Mouse (Mus musculus): ENCODE data around the gene Fry. TPM values are rescaled to one million over a fixed set of nuclear protein-coding genes. Genes with fewer than 3 reads are reported as not detected.

Gene Fry
- total RNA-seq (2023; ENCODE audit: inconsistent age): 74.8 to 105 TPM (median 96.2 TPM) in 4 replicates

DNA sequence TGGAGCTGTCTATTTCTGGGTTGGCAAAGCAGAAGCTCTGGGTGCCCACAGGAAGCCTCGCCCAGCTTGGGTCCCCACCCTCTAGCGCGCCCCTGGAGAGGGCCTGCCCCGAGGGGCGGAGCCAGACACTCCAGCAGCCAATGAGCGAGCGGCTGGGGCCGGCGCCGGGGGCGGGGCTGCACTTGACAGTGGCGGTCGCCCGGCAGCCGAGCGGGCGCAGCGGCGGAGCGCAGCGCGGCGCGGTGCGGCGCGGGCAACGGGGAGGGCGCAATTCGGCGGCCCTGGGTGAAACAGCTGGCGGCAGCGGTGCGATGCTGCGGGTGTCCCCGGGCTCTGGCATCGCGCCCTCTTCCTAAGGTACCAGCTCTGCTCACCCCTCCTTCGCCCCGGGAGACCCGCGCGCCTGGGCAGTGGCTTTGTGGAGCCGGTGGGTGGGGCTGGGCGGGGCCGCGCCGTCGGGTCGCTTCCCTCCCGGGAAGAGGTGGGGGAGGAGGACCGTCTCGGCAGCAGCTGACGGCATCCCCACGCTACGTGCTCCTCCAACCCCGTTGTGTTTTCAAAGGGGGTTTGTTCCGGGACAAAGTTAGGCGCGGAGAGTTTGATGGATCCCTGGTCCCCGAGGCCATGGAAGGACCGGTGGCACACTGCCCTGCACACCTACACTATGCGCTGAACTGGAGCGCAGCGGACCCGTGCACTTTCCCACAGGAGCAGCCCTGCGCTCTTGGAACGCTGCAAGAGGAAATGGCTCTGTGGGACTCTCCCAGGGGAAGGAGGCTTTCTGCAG lies at the start of gene Fry:
Gene Fry (plus strand): TSS at position 191 of the 787 bp plus-strand sequence.

DNA sequence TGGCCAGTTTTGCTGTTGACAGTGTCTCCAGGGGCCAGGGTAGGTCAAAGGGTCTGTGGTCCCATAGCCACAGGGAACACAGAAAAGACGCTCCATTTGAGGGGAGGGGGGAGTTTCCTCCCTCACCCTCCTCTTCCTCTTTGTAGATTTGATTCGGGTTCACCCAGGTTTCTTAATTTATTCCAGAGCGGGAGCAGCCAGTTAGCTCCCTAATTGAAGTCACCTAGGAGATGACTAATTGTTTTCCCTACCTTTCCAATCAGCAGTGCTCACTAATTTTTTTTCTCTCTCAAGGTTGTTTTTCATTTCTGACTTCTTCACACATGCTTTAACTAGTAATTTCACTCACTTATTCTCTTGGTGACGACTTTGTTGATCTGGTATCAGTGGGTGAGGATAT lies 399.6 kb downstream of the Fry start, which contains the start of gene Zar1l:
Gene Zar1l (minus strand): TSS at position 101 of the 400 bp plus-strand sequence.

DNA sequence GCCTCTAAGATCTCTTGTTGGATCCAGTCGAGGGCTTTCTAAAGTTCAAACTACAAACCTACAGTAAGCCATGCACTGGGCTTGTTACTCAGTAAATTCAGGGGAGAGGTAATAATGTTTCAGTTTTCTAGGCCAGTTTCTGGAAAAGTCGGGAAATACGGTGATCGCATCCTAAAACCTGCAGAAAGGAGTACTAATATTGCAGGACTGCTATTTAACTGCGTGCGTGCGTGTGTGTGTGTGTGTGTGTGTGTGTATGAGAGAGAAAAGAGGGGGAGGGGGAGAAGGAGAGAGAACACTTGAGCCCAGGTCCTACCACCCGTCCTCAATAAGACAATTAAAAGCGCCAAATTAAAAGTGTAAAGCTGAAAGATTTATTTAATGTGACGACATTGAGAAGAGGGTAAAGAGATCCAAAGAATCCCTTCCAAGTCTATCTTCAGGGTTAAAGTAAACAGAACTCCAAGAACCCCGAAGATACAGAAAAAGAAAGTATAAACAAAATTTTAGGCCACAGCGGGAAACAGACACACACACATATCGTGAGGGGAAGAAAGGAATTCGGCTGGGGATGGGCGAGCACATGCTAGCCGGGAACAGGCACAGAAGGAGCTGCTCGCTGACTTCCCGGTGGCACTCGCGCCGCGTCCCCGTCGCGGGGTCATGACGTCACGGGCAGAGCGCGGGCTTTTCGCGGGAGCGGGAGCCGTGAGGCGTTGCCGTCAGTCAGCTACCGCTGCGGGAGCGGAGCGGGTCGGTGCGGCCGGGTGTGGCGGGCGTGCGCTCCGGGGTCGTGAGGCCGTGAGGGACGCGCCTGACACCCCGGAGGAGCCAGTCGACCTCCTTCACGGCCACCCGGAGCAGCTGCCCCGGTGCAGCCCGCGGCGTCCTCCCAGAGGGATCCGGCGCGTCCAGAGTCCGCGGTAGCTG lies 403.8 kb downstream of the Fry start, which contains the start of gene Brca2:
Gene Brca2 (plus strand): TSS at position 694 of the 930 bp plus-strand sequence.

Other genes with a start within 250 kb of the Fry start
- gene Rxfp2, start 100.0 kb upstream of the Fry start, total RNA-seq (2023; ENCODE audit: inconsistent age): not detected in 4 replicates

Measured in B cell, adult (primary cell).